Mouse (Mus musculus): Measurements from ENCODE around the gene Ect2l.
"Not testable (repeated sequence)": the region's sequence is repeated elsewhere in the genome, so short reads cannot be mapped to it uniquely, and the experiment has no call there.

The Ect2l gene

DNA sequence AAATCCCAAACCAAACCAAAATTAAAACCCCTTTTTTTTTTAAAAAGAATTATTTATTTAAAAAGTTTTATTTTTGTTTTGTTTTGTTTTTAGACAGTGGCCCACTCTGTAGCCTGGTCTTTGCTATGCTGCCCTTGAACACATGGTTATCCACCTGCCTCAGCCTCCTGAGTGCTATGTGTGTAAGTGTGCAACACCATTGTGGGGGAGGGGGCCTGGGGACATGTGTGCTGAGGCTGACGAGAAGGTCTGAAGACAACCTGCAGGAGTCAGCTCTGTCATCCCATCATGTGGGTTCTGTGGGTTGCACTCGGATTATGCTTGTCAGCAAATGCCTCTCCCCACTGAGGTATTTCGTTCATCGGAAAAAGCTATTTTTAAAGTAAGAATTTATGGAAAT lies 21.2 kb downstream of the Ect2l start:
- no peak for DNase-seq

DNA sequence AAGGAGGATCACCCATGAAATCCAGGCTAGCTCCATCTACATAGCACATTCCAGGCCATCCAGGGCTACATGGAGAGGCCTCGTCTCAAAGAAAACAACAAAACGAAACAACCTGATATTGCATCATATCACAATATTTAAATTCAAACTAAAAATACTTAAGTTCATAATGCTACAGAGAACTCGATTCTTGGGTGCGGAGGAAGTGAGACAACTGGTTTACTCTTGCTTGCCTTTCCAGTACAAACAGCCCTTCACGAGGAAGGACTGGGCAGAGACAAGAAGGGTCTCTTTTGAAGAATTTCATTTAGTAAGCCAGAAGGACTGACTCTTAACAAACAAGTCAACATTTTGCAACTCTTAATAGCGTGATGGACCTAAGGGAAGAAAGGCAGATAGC lies 22.1 kb downstream of the Ect2l start:
- no peak for DNase-seq

DNA sequence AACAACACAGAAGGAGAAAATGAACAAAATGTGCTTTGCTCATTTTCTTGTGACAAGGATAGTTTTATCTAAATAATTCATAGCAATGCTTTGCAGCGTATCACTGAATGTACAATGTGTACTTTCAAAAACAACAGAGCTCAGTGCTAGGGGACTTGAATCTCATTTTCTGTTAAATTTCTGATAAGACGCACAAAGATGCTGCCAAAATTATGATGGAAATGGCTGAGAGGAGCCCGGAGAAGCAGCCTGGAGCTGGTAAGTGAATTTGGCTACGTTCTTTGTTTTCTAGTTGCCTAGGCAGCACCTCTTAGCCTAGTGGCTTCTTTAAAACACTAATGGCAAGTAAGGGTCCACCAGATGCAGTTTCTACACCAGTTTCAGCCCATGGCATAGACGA lies 28.4 kb downstream of the Ect2l start:
- no peak for DNase-seq

DNA sequence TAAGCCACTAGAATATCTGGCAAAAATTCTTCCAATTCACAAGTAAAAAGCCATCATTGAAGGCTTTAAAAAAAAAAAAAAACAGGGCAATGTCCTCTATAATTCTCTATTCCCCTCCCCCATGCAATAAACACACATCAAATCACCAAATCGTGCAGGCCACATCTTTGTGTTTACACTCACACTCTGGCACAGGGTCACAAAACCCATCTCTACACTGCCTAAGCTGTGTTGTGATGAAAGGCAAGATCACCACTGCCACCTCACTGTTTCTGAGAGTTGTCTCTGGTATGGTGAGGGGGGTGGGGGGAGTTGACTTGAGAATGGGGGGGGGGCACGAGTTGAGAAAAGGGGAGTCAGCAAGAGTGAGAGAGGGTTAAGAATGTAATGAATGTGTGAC lies 33.4 kb downstream of the Ect2l start:
- no peak for DNase-seq

DNA sequence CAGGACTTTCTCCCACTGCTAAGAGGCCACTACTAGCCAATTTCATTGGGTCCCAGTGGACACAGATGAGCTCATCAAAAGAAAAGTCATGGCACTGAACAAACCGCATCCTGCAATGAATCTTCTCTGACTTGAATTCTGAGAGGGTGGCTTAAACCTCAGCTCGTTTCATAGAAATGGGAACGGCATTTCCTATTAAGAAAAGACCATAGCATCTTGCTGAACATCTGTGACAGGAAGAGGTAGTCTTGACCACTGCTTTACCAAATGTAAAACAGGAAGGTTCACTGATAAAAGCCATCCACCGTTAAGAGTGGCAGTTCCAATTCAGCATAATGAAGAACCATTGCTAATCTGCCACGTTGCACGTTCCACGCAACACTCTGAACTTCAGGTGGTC lies 34.0 kb downstream of the Ect2l start:
- DNase-seq: no peak

DNA sequence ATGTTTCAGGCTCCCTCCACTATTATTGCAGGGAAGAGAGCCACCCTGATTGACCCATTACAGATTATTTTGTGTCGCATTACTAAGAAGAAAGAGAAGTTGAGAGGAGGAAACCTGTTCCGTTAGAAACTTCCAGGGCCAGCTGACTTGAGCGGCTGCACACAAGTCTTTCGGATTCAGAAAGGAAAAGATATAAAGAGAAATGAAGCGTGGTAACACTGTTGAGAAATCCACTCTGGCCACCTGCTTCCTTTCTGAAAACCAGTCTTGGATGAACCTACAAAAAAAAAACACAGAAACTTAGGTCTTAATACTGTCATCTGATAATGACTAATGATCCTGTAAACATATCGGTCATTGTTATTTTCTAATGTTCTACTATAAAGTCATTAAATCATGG lies 35.6 kb downstream of the Ect2l start:
- DNase-seq: no peak

DNA sequence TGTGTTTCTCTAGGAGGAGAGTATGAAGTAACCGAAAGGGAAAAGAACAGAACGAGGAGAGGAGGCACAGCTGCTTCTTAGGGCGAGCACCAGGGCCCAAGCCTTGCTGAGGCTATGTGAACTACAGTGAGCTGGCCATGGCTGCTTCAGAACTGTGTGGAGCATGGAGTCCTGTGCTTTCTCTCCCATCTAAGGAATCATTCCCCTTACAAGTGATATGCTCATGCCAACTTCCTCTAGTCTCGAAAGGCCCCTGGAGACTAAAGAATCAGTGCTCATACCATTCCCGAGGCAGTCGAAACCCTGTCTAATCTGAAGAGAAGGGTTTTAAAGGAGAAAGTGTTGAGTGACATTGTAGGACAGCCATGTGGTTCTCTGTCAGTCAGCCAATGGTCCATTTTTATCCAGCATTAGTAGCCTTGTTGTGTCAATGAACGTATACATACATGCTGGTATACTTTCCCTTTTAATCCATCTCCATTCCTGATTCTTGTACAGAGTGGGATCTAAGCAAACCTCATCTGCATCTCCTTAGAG lies 48.2 kb downstream of the Ect2l start:
- DNase-seq: no peak

DNA sequence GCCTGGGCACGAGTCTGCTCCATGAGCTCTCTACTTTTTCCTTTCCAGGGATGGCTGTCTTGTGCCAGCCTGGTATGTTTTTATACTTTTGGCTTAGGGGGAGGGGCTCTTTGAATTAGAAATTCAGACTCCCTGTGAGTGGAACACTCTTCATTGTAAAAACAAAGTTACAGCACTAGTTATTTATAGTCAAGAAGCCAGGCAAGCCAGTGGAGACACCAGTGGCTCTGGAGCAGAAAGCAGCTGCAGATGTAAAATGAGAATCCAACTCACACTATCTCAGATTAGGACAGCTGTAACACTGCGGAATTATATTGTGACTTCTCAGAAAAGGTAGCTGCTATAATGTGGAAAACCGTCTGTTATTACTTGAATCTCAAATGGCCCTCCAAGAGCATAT lies 63.5 kb downstream of the Ect2l start:
- DNase-seq: no peak

DNA sequence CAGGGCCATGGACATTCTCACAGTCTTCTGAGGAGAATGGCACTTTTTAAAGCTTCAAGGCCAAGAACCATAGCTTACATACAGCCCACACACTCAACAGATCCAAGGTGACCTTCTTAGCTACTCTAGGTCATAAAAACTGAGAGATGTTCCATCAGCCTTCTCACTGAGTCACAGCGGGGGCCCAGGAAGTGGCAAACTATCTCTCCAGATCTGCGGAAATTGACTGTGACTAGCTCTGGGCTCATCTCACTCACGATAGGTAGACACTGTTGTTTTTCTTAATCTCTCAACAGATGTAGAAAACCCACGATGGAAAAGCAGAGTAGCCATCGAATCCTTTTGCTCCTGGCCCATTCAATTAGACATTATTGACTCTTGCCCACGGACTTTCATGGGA lies 68.5 kb downstream of the Ect2l start:
- no peak for DNase-seq

DNA sequence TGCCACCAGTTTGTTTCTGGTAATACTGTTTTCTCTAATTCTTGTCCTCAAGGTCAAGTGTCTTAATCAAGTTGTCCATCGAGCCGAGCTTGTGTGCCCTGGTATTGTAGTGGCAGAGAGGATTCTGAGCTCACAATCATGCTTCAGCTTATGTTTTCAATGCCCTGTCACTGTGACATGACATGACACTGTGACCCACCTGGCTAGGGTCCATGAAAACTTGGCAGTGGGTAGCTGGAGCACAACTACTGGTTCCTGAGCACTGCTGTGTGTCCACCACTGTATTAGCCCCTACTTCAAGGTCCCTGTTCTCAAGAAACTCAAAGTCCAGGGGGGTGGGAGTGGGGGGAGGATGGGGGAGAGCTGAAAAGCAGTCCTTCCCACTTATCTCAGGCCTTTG lies 69.3 kb downstream of the Ect2l start:
- no peak for DNase-seq

DNA sequence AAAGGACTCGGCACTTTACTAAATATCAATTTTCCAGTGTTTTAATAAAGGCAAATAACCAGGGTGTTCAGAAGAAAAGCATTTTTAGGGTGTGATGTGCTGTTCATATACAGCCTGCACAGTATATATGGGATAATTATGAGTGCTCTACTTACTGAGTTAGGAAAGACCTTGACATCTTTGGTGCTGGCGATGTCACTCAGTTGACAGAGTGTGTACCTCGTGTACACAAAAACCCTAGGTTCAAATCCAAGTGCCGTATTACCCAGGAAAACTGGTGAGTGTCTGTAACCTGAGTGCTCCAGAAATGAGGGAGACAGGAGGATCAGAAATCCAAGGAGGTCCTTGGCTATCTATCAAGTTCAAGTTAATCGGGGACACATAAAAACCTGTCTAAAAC lies 71.1 kb downstream of the Ect2l start:
- DNase-seq: no peak

DNA sequence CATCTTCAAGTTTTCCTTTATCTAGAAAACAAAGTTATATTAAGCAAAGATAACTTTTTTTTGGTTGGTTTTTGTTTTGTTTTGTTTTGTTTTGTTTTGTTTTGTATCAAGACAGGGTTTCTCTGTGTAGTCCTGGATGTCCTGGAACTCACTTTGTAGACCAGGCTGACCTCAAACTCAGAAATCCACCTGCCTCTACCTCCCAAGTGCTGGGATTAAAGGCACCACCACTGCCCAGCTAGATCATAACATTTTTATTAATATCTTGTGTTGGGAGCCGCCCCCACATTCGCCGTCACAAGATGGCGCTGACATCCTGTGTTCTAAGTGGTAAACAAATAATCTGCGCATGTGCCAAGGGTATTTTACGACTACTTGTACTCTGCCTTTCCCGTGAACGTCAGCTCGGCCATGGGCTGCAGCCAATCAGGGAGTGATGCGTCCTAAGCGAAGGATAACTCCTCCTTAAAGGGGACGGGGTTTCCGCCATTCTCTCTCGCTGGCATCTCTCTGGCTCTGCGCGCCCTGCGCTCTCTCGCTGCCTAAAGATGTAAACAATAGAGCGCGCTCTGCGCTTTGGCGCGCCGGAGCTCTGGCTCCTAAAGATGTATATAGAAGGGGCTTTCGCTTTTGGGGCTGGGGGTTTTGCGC lies 71.7 kb downstream of the Ect2l start:
- DNase-seq: not testable (repeated sequence)

DNA sequence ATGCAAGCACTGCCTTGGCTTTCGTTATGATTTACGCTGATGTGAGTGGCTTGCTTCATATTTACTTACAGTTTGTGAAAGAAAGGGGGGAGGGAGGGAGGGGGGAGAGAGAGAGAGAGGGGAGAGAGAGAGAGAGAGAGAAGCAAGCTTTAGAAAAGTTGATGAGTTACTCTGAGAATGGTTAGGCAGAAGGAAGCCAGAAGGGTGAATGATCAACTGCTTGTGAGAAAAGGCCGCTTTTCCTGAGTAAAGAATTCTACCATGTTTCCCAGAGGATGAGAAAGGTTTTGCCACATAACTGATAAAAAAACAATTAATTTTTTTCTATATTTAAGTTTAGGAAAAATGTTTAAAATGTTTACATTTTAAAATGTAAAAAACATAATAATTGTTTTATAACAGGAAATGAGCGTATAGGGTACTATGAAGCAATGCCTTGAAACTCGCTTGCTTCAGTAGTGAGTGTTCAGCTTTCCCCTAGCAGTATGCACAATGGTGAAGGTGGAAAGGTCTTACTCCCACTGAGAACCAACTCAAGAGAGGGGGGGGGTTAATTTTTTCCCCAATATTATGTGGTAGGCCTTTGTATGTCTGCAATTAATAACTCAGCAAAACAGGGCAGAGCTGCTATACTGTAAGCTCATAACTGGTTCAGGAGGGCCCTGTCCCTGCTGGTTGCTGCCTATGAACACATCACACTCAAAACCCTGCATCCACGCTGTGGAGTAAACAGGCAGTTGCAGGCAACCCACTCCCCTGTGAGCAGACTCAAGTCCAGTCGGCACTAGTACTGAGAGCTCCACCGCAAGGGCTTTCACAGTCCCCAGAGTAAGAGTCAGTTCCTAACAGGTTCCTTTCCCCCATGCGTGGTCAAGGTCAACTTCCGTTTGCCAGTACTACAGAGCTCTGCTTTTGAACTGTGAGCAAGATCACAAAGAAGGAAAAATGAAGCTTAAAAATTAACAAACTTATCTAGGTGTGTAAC lies 78.7 kb downstream of the Ect2l start:
- DNase-seq: no peak

DNA sequence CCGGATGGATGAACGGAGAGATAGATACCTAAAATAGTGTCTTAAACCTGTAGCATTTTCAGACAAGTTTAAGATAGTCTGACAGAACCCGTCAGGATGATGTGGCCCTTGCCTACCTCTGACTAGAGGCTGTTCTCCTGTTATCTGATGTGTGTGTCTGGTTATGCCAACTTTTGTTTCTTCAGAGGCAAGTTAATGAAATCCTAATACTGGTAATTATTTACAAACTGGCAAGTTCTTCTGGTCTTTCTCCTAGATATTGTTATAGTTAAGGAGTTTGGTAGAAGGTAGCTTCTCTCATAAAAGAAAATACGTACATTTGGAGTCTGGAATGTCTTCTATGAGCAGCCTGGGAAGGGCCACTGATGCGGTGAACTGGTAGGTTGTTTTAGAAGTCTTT lies 80.4 kb downstream of the Ect2l start:
- DNase-seq: no peak

DNA sequence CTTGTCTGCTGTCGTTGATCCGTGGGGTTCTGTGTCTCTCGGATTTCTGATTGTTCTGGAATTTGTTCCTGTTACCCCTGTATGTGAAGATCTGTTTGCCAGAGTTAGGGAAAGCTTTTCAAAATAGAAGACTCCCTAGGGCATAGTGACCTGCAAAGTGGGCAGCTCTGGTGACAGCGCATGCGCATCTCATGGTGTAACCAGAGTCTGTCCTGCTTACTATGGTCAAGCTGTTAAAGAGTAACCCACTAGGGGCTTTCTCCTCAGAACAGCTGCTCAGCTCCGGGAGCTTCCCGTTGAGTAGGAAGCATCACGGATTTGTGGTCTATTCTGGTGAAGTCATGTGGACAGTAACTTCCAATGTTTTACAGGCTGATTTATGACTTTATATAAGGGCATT lies 92.4 kb downstream of the Ect2l start:
- no peak for DNase-seq

DNA sequence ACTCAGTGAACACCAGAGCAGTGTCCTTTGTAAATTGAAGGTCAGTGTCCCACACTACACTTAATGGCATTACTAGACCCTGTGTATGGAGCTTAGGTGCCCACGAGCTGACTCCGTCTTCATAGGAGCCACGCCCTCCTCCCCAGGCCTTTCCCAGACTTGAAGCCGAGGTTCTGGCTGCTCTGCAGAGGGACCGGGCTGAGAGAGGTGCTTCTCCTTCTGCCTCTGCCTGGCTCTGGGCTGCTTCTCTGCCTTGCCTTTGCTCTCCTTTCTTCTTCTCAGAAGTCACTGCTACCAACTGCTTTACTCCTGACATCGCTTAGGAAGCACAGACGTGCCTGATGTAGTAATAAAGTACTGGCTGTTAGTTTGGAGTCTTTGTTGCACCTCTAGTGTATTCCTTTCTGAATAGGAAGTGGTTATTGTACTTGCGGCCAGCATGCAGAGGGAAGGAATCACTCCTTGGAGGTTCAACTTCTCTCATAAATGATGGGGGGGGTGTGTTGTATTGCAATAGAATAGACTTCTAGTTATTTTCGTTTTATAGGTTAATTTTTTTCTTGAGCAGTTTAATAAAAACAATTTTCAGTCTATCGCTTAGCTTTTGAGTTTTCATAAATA lies 97.1 kb downstream of the Ect2l start:
- no peak for DNase-seq

DNA sequence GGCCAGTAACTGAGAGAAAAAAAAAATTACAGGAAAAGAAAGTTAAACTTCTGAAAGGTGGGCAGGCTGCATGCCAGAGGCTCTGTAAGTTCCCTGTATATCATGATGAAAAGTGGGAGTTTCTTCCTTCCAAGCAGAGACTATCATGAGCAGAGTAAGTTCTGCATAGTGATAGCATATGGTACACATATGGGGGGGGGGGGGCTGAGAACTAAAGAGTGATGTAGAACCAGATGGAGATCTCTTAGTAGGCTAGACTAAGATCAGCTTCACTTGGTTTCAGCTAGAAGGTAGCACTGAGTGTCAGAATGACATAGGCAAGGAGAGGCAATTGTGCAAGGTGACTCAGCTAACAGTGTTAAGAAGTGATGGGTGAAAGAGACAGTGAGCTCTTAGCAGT lies 99.8 kb downstream of the Ect2l start:
- DNase-seq: no peak

DNA sequence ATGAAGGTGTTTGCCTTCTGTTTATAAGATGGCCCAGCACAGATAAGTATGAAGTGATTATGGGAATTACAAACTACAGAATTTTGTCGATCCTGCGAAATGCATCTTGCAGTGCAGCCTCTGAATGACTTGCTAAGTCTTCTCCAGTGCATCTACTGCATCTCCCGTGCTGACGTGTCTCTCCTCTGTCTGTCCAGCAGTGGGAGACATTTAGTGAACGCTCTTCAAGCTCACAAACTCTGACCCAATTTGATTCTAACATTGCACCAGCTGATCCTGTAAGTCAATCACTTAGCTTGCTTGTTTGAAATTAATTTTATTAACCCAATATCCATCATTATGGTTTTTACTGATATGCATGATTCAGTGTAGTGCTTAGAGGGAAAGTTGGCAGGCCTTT lies 103.2 kb downstream of the Ect2l start:
- no peak for DNase-seq

DNA sequence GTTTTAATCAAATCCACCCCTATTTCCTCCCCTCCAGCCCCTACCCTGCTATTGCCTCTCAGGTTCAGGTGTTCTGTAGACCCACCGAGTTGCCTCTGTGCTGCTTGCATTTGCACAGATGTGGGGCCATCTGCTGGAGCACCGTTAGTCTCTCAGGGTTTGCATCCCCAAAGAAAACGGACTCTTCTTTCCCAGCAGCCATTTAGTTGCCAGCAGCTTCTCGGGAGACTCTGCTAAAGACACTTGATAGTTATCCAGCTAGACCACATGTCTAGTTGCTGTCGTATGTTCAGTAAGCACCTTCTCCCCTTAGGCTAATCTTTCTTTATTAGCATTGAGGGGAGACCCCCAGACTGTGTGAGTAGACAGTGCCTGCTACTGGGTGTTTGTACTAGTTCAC lies 108.5 kb downstream of the Ect2l start:
- no peak for DNase-seq

DNA sequence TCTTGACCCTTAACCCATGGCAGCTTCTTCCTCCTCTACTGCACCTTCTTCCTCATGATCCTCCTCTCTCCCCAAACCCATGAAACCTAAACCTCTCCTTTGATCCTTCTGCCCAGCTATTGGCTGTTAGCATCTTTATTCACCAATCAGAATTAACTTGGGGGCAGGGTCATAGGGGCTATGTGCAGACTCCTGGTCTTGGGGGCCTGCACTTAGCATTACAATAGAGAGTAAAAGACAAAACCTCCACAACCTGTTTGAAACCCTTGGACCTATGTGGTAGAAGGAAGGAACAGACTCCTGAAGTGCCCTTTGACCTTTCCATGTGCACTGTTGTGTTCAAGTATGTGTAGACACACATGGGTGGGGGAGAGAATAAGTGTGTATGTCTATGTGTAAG lies 120.0 kb downstream of the Ect2l start:
- DNase-seq: no peak

DNA sequence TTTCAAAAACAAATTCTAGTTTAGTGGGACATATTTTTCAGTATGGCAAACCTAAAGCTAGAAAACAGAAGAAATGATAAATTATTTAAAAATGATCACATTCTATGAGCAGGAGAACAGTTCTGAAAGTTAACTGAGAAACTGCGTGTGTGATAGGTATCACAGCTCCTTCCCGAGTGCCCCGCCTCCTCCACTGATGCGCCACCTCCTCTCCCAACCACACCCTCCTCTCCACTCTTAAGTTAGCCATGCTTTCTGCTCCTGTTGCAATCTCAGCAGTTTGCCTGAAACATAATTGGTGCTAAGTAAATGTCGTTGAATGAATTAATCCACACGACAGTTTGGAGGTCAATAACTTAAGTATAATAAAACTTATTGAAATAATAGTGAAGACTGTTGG lies 127.9 kb downstream of the Ect2l start:
- DNase-seq: no peak

DNA sequence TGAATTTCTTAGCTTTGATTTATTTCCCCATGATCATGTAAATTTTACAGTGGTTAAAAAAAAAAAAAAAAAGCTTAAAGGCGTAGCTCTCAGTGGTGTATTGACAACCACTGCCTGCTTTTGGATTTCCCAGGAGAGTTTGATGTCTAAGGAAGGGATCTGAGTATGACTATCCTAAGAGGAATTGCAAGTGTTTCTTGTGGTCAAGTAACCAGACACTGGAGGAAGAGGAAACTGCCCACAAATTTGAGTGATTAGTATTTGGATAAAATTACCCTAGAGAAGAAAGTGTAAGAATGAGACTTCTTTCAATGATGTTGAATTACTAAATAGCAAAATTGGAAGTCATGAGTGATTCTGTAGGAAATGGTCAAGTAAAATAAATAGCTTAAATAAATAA lies 129.2 kb downstream of the Ect2l start:
- DNase-seq: no peak

Measured in right cerebral cortex, adult 18-20 months (tissue).